Mouse (Mus musculus): Measurements from ENCODE around the gene Tle1.

Gene Tle1

DNA sequence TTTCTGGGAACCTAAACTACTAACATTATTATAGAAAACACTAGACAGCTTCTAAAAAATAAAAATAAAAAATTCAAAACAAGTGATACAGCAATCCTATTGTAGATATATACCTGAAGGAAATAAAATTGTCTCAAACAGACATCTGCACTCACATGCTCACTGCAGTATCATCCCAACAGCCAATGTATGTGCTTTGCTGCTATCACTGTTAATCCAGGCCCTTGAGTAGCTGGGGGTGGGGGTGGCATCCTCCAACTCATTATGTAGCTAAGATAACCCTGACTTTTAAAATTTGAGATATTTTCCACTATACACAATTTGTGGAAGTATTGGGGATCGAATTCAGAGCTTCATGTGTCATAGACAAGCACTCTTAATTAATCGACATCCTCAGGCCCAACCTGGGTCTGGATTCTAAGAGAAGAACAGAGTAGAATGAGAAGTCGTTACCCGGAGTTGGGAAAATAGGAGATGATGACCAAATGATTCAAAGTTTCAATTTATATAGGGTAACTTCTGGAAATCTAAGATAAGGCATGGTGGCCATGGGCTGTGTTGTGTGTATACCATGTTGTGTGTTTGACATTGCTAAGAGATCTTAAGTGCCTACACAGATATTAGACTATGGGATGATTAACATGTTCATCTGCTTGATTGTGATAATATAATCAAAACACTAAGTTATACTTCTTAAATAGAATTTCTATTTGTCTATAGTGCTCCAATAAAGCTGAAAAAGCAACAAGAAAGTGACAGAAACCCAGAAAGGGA is 38.1 kb downstream of the Tle1 start:
- DNase-seq: no peak

DNA sequence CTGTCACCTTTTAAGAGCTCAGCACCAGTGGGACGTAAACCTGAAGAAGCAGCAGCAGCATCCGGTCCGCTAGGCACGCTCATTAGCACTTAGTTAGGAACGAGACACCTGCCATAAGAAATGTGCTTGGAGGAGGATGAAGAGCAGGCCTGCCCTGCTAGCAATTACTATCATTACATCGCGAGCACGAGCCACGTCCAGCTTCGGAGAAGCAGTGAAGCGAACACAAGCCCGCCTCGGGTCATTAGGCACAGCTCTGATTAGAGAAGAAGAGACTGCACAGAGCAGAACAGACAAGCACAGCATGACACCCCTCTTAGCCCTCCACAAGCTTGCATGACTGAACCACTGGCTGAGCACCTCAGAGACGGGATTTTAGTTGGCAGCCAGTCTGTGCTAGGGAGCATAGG is 40.6 kb downstream of the Tle1 start:
- no peak for DNase-seq

DNA sequence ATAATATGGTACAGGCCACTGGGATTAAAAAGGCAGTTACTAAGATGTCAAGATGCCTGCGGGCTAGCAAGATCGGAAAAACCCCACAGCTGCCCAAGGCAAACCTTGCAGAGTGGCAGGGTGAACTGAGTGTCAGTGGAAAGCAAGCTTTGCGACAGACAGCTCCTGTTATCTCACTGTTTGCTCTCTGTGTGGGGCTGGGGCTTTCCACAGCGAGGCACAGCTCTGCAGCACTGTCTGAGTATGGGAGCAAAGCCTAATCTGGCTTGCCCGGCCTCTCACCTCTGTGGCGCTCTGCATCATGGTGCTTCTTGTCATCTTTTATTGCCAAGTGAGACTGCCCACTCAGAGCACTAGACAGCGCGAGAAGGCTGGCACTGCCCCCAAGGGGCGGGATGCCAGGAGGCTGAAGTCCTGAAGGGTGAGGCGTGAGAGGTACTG is 42.8 kb downstream of the Tle1 start:
- DNase-seq: no peak

DNA sequence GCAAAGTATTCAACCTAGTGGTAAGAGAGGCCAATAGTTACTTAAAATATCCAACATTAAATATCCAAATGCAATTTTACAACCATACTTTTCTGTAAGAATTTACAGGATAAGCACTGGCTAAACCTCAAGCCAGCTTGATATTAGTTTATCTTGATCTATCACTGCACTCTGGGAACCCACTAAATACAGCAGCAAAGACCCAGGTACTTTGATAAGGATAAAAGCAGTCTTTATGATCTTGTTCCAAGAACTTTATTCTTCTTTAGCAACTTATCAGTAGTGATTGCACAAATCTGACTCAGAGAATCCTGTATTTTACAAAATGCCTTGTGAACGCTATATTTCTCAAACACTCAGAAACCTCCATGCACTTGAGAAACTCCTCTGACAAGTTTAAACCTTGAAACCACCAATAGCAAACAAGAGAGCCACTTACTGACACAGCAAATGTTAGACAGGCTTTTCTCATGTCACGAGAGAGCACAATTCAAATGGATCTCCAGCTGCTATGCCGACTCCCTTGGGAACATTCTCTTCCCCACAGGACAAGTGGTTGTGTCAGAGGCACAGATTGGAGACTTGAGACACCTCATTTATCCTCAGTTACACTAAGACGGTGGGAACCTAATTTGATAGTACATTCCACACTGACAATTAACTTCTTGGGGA is 50.1 kb downstream of the Tle1 start:
- no peak for DNase-seq

DNA sequence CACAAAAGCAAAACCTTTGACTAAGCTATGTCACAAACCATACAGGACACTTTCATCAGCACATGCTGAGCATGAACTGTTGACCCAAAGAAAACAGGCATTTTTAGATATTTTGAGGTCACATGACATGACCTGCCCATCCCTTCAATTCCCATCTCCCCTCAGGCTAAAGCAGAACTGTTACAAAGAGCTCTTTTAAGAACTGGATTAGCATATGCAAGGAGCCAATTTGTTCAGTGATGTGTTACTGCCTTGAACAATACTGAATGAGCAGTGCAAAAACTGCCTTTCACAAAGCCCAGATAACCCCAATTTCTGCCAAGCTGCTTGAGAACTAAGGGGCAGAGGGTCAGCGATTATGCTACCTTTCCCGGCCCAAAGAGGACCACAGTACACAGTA is 54.7 kb downstream of the Tle1 start:
- DNase-seq: no peak

DNA sequence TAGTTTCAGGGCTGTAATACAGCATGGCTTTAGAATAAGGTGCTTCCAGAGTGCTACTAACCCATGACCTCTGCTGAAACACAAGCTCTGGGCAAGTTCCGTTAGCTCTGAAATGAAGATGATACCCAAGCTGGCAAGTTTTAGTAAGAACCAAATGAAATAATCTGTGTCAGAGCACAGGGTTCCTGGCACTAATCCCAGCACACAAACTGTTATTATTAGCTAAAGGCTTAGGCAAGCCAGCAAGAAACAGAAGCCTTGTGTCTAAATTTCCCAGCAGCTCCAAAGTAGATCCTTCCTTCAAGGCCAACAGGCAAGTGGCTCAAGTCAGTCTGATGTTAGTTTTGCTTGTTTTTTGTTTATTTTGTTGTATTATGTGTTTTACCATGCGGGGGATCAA is 56.2 kb downstream of the Tle1 start:
- DNase-seq: no peak

DNA sequence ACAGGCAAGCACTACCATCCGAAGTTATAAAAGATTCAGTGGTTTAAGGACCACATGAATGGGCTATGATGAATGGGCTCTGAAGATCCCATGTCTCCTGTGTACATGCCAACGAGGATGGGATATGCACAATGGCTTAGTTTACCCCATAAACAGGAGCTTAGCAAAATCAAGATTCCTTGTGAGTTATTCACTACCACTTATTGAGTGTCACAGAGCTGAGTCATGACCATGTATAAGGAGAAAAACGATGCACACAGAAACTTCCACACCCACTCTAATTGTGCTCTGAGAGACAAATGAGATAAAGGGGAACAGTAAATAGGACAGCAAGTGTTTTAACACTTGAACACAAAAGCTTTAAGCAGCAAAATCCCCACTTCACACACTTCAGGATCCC is 60.0 kb downstream of the Tle1 start:
- no peak for DNase-seq

DNA sequence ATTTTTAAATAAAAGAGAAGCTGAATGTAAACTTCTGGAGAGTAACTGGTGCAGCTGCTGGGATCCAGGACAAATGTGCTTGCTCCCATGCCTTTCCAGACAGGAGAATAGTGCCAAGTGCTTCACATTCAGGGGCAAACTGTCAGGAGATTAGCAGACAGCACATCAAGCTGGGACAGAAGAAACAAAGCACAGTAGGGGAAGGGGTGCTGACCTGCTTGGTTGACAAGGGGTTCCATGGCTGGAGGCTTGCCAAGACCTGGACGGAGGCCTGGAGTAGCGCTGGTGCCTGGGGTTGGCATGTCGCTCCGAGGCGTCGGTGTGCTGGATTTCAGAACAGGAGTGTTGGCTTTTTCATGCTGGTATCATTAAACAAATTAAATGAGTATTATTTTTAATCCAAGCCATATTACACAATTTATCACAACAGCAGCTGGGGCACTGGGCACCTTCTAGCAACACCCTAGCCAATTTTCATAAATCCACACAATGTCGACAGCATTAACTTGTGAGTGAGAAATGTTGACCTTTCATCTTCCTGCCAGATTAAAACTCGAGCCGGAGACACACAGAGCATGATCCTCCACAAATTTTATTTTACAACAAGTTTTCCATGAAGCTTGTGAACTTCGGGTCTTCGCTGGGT is 61.1 kb downstream of the Tle1 start:
- DNase-seq: no peak

DNA sequence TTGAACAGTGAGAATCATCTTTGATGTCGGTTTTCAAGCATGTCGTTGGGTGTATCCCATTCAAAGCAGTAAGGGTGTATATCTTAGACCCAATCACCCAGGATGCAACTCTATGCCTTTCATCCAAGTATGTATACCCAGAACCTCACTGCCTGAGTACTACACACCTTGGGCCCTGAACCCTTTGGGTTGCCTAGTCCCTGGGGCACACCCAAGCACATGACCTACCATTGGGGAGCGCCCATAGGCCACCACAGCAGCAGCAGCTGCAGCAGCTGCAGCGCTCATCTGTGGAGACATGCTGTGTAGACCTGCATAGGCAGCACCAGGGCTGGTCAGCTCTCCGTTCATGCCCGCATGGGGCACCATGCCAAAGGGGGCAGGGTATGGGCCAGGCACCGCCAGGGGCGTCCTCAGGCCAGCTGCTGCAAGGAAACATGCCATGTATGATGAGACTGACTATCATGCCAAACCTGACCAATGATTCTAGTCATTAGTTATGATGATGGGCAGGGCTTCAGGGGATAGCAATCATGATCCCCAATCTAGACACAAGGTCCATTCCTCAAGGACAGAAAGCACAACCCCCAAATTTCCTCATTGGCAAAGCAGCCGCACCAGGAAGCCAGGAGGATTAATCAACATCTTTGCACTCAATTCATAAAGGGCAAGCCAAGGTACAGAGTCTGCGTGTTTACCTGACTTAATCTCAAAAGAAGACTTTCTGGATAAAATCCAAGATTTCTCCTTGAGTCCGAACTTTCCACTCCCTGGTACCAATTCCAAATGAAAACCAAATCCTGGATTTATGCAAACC is 62.2 kb downstream of the Tle1 start:
- no peak for DNase-seq

DNA sequence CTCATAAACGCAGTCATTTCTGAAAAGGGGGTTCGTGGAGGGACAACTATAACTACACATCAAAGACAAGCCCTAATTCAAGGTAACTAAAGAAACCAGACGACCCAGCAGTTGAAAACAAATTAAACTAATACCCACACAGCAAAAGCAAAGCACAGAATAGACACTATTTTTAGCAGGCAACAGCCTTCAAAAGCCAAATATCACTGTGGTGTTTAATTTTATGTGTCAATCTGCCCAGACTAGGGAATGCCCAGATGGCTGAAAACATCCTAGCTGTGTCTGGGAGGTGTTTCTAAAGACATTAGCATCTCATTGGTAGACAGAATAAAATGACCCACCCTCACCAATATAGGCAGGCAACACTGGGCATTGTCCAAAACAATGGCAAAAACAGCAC is 68.1 kb downstream of the Tle1 start:
- DNase-seq: no peak

DNA sequence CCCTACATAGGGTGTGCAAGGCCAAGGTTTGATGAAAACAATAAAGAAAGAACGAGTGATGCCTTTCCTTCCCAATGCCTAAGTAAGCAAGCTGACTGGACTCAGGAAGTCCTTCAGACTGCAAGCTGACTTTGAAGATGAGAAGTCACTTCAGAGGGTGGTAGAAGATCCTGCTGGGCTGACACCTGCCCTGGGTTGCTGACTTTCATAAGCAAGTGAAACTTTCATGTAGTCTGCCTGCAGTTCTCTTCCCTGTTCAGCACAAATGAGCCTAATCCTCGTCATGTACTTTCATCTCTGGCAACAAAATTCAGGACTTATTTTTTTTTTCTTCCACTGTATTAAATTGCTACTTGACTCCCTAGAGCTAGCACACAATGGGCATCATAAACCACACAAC is 73.1 kb downstream of the Tle1 start:
- DNase-seq: no peak

DNA sequence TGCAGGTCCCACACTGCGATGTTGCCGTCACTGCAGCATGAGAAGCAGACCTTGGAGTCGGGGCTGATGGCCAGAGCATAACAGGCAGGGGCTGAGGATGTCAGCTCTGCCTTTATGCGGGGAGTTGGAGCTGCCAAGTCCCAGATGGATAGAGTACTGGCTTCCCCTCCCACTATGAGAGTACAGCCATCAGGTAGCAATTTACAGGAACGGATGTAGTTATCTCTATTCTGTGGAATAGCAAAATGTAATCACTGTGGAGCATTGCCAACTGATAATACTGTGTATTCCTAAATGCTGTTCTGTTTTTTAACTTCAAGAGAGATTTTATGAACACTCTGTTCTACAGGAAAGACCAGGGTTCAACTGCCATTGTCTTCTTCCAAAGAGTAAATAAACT is 75.9 kb downstream of the Tle1 start:
- no peak for DNase-seq

DNA sequence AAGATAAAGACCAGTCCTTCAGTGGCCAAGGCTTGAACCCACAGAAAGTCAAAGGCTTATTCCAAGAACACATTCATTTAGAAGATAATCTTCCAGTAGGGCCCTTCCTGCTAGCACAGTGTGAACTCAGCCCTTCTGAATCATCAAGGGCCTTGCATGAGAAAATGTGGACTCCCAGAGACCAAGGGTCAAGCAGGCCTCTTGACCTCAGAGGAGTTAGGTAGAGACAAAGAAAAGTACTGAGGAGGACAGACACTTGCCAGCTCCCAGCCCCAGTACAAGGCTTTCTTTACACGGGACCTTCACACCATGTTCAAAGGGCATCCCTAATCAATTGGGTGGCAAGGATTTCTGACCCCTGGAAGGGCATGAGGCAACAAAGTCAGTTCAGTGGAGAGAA is 77.9 kb downstream of the Tle1 start:
- DNase-seq: no peak

DNA sequence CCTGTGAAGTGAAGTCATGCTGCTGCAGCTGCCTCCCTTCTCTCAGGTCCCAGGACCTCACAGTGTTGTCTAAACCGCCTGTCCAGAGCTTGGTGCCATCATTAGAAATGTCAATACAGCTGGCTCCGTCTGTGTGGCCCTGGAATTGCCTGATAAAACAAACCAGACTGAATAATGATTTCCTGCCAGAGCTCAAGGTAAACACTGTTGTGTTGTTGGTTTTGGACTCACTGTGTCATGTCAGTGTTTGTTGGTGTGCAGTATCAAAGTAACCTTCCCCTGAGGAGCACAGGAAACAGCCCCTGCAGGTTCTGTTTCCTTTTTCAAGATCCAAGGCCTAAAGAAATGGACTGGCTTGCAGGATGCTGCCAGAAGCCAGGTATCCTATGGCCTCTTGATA is 78.4 kb downstream of the Tle1 start:
- DNase-seq: no peak

DNA sequence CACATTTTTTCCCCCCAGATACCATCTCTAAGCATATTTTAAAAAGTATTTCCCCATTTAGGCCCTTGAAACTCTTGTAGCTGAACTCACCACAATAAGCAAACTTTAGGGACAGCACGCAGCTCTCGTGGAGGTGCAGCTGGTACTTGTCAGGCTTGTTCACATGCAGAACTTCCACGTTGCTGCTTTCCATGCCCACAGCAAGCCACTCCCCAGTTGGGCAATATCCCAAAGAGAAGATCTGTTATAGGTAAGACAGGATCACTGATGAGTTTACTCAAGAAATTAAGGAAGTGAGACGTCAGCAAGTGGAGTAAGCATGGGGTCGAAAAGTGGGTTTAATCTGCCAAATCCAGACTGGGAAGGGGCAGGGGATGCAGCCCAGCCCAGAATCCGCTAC is 80.7 kb downstream of the Tle1 start:
- DNase-seq: no peak

DNA sequence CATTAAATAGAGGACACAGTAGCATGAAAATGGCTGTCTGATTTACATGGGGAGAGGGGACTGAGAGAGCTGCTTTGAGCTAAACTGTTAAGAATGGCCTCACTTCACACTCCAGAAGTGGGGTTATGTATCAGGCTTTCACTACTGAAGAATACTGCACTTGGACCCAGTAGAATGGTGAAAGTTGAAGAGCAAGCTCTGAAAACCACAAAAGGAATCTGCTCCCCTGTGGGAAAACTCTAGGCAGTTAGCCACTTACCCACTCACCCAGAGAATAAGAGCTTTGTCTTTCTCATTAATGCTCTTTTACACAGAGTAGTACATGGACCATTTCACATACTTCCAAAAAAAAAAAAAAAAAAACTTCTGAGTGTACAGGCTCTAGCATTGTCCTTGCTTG is 95.0 kb downstream of the Tle1 start:
- no peak for DNase-seq

DNA sequence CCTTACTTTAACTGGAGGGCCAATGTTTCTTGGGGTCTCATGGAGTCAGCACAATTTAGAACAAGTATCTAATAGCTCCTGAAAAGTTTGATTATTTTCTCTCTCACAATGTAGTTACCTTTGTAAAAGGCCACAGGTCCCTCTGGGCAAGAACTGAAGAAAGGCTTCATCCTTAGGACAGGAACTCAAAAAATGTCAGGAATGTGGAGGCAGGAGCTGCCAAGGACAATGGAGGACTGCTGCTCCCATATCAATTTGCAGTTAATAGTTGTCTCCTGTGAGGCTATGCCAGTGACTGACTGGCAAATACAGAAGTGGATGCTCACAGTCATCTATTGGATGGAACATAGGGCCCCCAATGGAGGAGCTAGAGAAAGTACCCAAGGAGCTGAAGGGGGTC is 96.5 kb downstream of the Tle1 start:
- DNase-seq: no peak

DNA sequence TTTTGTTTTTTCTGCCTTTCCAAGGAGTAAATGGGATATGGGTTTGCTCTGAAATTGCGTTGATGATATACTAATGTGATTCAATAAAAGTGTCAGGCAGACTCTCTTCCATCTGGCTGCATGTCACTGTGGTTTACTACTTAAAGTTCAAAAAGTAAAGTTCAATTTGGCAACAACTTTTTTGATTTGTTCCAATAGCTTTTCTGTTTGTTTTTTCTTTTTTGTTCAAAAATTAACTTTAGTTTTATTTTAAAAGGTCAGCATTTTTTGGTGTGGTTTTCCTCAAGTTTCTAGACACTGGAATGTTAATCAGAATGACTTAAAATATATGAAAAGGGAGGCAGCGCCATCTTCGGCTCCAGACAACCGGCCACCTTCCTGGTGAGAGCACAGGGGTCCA is 112.9 kb downstream of the Tle1 start:
- DNase-seq: no peak

DNA sequence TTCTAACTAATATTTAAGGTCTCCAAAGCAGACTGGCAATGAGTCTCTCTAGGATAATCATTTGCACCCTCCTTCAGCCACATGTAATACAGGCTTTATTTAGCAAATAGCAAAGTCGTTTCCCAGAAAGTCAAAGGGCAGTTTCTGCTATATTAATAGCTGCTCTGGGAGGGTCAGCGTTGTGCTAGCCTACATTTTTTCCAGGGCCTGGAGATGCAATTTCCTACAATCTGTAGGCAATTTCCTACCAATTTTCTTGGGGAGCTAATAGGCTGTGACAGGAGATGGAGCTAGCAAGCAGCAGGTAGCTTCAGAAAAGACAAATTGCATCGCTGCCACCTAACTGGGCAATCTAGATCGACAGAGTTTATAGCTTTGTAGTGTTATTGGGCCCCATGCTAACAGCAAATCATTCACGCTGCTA is 131.6 kb downstream of the Tle1 start:
- no peak for DNase-seq

DNA sequence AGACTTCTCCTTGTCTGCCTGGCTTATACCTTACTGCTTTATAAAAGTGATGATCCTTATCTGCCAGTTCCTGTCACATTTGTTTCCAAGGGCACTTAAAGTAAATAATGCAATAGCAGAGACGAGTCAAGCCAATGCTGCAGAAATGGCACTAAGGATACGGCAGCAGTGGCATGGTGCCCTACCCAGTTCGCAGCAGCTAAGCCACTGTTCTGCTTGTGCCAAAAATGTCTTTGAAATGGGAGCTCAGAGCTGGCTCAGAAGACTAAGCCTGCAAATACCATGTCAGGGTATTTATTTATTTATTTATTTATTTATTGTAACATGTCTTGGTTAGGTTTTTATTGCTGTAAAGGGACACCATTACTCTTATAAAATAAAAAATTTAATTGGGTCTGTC is 132.8 kb downstream of the Tle1 start:
- DNase-seq: no peak
